Mouse (Mus musculus): ENCODE results near the gene Vwa7. TPM values are rescaled to one million over a fixed set of nuclear protein-coding genes. Genes with fewer than 3 reads are reported as not detected.

Gene Vwa7
- polyA plus RNA-seq, 1 experiment: 0.05 TPM

DNA sequence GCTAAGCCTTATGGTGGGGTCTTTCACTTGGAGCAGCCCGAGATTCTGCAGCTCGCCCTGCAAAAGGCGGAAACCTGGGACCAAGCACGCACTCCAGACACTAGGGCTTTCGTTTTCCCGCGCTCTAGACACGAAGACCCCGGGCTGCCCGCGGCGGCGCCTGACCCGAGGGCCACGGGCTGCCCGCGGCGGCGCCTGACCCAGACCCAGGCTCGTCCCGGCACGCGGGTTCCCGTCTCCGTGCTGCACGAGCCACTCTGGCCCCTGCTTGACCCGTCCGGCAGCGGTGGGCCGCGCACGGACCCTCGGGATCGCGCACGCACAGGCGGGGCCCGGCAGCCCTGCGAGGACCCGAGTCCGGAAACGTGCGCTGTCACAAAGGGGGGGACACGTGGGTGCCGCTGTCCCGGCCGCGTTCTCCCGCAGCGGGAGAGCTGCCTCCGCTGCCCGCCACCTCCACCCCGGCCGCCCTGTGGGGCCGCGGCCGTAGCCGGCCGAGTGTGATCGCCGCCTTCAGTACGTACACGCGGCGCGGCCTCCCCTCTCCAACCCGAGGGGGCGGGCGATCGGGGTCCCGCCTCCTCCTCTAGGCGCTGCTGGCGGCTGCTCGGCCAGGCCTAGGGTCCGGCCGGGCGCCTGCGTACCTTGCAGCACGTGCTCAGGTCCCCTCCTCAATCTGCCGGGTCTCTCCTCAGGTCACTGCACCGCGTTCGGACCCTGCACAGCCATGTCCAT, 15.5 kb upstream of the Vwa7 start, which contains the start of gene Vars:
Gene Vars (plus strand): TSS at position 271 of the 735 bp plus-strand sequence.
- Histone ChIP-seq H3K4me2 (ENCODE audit: low read depth) (peak within 1 kb of the TSS; percentile 98), H3K27me3 (ENCODE audit: control insufficient read depth, insufficient read depth, insufficient read length) (no peaks in the 10 kb centered on the region), H3K79me2 (ENCODE audit: control insufficient read depth, insufficient read depth) (peaks cover 72% of the 10 kb centered on the region), H3K36me3 (ENCODE audit: control insufficient read depth, insufficient read depth) (peaks cover 21% of the 10 kb centered on the region), H3ac (ENCODE audit: control insufficient read depth, insufficient read length) (peak within 1 kb of the TSS; percentile 92), H3K4me3 (peak within 1 kb of the TSS; percentile 98)
- TF ChIP-seq POLR2A (IDR thresholded peaks at IDR 0.05; ENCODE audit: insufficient read length, low read depth) (peak; percentile 77), POLR2AphosphoS2 (IDR thresholded peaks at IDR 0.05; ENCODE audit: insufficient read length, low read depth) (peak; percentile 78), MYOG (IDR thresholded peaks at IDR 0.05; ENCODE audit: control insufficient read depth in 1 of 3, insufficient read depth in 1 of 3, insufficient read length in 2 of 3, low read depth in 2 of 3) (peak in 2 of 3 experiments; percentile 4 to 21), MAX (IDR thresholded peaks at IDR 0.05; ENCODE audit: low read depth) (peak; percentile 84), MYOD1 (IDR thresholded peaks at IDR 0.05; ENCODE audit: control insufficient read depth in 1 of 3, insufficient read length in 2 of 3, low read depth in 2 of 3) (peak in 1 of 3 experiments; percentile 8), E2F4 (IDR thresholded peaks at IDR 0.05; ENCODE audit: insufficient read depth) (peak; percentile 97), TCF12 (IDR thresholded peaks at IDR 0.05; ENCODE audit: insufficient read depth, poor library complexity, severe bottlenecking) (no peak), TCF3 (IDR thresholded peaks at IDR 0.05; ENCODE audit: insufficient read length, low read depth) (no peak)

DNA sequence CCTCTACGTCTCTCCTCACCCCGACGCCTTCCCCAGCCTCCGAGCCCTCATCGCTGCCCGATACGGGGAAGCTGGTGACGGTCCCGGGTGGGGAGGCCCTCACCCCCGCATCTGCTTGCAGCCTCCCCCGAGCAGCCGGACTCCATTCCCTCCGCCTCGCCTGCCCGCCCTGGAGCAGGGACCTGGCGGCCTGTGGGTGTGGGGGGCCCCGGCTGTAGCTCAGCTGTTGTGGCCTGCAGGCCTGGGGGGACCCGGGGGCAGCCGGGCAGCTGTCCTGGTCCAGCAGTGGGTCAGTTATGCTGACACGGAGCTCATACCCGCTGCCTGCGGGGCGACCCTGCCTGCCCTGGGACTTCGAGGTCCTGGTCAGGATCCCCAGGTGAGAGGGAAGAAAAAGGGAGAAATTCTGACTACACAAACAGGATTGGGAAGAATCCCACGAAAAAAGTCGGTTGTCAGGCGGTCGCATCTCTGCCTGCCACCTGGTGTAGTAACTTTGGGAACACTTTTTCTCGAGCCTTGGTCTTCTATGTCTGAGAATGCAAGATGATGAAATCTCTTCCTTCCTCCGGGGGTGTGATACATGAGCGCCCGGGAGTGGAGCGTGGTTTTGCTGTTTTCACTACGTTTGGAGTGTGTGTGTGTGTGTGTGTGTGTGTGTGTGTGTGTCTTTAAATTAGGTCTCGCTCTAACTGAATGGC, 14.8 kb upstream of the Vwa7 start:
- Histone ChIP-seq H3K4me3 (peak overlapping the region; percentile 98), H3K36me3 (ENCODE audit: control insufficient read depth, insufficient read depth) (peaks cover 28% of the 10 kb centered on the region), H3K79me2 (ENCODE audit: control insufficient read depth, insufficient read depth) (peaks cover 73% of the 10 kb centered on the region), H3K4me2 (ENCODE audit: low read depth) (peak overlapping the region; percentile 98), H3K27me3 (ENCODE audit: control insufficient read depth, insufficient read depth, insufficient read length) (no peaks in the 10 kb centered on the region), H3ac (ENCODE audit: control insufficient read depth, insufficient read length) (peak overlapping the region; percentile 92)
- peak; percentile 30 for TF ChIP-seq TCF3 (IDR thresholded peaks at IDR 0.05; ENCODE audit: insufficient read length, low read depth)
- peak in 2 of 3 experiments; percentile 83 to 85 for TF ChIP-seq MYOG (IDR thresholded peaks at IDR 0.05; ENCODE audit: control insufficient read depth in 1 of 3, insufficient read depth in 1 of 3, insufficient read length in 2 of 3, low read depth in 2 of 3)
- TF ChIP-seq SRF (IDR thresholded peaks at IDR 0.05; ENCODE audit: control insufficient read depth, insufficient read length, low read depth): no peak
- no peak for TF ChIP-seq E2F4 (IDR thresholded peaks at IDR 0.05; ENCODE audit: insufficient read depth)
- TF ChIP-seq CEBPB (IDR thresholded peaks at IDR 0.05; ENCODE audit: insufficient read depth, poor library complexity, severe bottlenecking): peak; percentile 69; the same call in 1 of the 2 replicates
- peak; percentile 15 for TF ChIP-seq POLR2A (IDR thresholded peaks at IDR 0.05; ENCODE audit: insufficient read length, low read depth)
- no peak for TF ChIP-seq MAX (IDR thresholded peaks at IDR 0.05; ENCODE audit: low read depth)
- TF ChIP-seq POLR2AphosphoS2 (IDR thresholded peaks at IDR 0.05; ENCODE audit: insufficient read length, low read depth): peak; percentile 8
- TF ChIP-seq MYOD1 (IDR thresholded peaks at IDR 0.05; ENCODE audit: control insufficient read depth in 1 of 3, insufficient read length in 2 of 3, low read depth in 2 of 3): peak in 2 of 3 experiments; percentile 69 to 76
- no peak for TF ChIP-seq REST (IDR thresholded peaks at IDR 0.05; ENCODE audit: insufficient read depth, insufficient read length)
- TF ChIP-seq USF1 (IDR thresholded peaks at IDR 0.05; ENCODE audit: low read depth): no peak
- TF ChIP-seq TCF12 (IDR thresholded peaks at IDR 0.05; ENCODE audit: insufficient read depth, poor library complexity, severe bottlenecking): no peak

DNA sequence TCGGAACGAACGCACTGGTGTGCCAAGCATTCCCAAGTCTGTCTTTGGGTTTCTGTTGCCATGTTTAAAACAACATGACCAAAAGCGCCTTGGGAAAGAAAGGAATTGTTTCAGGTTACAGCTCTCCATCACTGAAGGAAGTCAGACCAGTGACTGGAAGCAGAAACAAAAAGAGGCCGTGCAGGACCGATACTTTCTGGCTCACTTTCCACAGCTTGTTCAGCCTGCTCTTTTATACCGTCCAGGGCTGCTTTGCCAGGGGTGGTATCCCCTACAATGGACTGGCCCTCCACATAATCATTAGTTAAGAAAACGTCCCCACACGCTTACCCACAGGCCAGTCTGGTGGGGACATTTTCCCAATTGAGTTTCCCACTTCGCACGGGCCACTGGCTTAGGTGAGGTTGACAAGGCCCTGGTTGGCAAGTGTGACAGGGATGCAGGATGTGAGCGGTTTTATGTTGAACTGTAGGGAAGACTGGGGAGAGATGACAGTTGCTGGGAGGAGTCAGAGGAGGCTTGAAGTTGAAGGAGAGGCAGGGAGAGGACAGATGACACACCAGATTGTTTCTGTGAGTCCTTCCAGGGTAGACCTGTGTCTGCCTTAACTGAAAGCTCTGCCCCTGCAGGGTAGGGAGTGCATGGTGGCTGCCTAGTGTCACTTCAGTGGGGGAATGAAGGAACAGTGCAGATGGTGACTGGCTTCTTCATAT, 14.1 kb upstream of the Vwa7 start:
- H3K36me3 ChIP-seq (ENCODE audit: control insufficient read depth, insufficient read depth): peaks cover 35% of the 10 kb centered on the region
- peak; percentile 37 for TF ChIP-seq POLR2A (IDR thresholded peaks at IDR 0.05; ENCODE audit: insufficient read length, low read depth)
- TF ChIP-seq REST (IDR thresholded peaks at IDR 0.05; ENCODE audit: insufficient read depth, insufficient read length): no peak

DNA sequence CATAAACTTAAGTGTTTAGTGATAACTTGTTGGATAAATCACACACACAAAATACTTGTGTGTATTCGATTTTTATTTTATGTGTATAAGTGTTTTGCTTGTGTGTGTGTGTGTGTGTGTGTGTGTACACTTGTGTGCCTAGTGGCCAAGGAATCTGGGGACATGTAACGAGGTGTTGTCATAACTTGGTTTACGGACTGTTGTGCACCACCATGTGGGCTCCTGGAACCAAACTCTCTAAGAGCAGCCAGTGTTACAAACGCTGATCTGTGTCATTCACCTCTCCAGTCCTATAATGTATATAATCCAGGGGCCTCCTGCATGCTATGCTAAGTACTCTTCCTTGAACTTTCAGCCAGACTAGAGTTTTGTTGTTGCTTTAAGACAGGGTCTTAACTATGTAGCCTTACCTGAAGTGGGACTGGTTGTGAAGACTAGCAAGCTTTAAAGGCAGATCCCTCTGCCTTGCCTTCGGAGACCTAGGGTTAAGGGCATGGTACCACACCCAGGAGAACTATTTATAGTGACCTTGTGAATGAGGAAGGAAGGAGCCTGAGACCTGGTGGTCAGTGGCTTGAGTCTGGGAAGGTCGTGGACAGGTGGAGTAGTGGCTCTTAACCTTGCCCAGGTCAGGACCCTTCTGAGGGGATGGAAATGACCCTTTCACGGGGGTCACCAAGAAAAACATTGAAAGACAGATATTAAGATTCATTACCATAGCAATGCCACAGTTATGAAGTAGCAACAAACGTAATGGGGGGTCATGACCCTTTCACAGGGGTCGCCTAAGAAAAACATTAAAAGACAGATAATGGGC, 13.1 kb upstream of the Vwa7 start:
- Histone ChIP-seq H3K79me2 (ENCODE audit: control insufficient read depth, insufficient read depth) (peaks cover 69% of the 10 kb centered on the region), H3ac (ENCODE audit: control insufficient read depth, insufficient read length) (peak overlapping the region; percentile 92), H3K27me3 (ENCODE audit: control insufficient read depth, insufficient read depth, insufficient read length) (no peaks in the 10 kb centered on the region), H3K36me3 (ENCODE audit: control insufficient read depth, insufficient read depth) (peaks cover 34% of the 10 kb centered on the region), H3K4me3 (peak overlapping the region; percentile 98), H3K4me2 (ENCODE audit: low read depth) (peak overlapping the region; percentile 98)
- no peak for TF ChIP-seq E2F4 (IDR thresholded peaks at IDR 0.05; ENCODE audit: insufficient read depth)
- peak; percentile 1 for TF ChIP-seq POLR2A (IDR thresholded peaks at IDR 0.05; ENCODE audit: insufficient read length, low read depth)
- TF ChIP-seq MAX (IDR thresholded peaks at IDR 0.05; ENCODE audit: low read depth): no peak
- no peak for TF ChIP-seq MYOD1 (IDR thresholded peaks at IDR 0.05; ENCODE audit: control insufficient read depth in 1 of 3, insufficient read length in 2 of 3, low read depth in 2 of 3)

More for the DNA sequence above, 14.1 kb upstream of the Vwa7 start:
- peak overlapping the region; percentile 98 for H3K4me2 ChIP-seq (ENCODE audit: low read depth)
- H3K27me3 ChIP-seq (ENCODE audit: control insufficient read depth, insufficient read depth, insufficient read length): no peaks in the 10 kb centered on the region
- peak overlapping the region; percentile 92 for H3ac ChIP-seq (ENCODE audit: control insufficient read depth, insufficient read length)
- peak overlapping the region; percentile 98 for H3K4me3 ChIP-seq
- H3K79me2 ChIP-seq (ENCODE audit: control insufficient read depth, insufficient read depth): peaks cover 73% of the 10 kb centered on the region

All from myocyte (in vitro differentiated cells).